Mouse (Mus musculus) G1E (cell line): ENCODE measurements around the gene Zfp422.

Experiments
- CTCF ChIP-seq: IDR thresholded peaks from 2 replicates; pipeline ENCODE4 v1.5.1; 2012; ENCODE audit warnings: low read depth, low read length, inconsistent platforms, mixed read lengths
- GATA1 ChIP-seq: IDR thresholded peaks from 2 replicates; pipeline ENCODE4 v1.6.1; 2012; ENCODE audit warnings: borderline replicate concordance, low read length, inconsistent platforms, mixed read lengths
- GATA2 ChIP-seq: IDR thresholded peaks from 2 replicates; pipeline ENCODE4 v1.6.1; 2012; ENCODE audit warnings: low read depth, low read length, inconsistent platforms, borderline replicate concordance
- POLR2AphosphoS5 ChIP-seq: IDR thresholded peaks from 2 replicates; pipeline ENCODE4 v1.6.1; 2012; ENCODE audit warnings: low read depth, low read length, inconsistent platforms; ENCODE audit not compliant: insufficient replicate concordance

DNA sequence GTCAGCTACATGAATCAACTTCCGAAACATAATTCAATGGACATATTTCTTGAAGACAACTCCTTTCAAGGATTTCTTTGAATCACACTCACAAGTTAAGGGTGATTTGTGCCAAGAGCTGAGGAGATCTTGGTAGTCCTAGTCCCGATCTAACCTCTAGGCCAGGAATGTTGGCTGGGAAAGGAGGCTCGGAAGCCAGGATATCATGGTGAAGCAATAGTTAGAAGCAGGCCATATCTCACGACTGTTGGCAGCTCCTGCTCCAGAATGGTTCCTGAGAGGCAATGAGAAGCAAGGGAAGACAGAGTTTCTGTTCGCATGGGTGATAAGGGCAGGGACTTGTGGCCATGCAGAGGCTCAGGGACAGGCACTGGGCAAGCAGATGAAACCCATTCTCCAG lies 8.7 kb upstream of the Zfp422 start:
- TF ChIP-seq CTCF (no peak), POLR2AphosphoS5 (no peak), GATA1 (no peak), GATA2 (no peak)
